Mouse (Mus musculus): ENCODE measurements around the gene S100a6. TPM values are rescaled to one million over a fixed set of nuclear protein-coding genes. Genes with fewer than 3 reads are reported as not detected.

Gene S100a6
- polyA plus RNA-seq, 1 experiment from 2014 or later = 48.9 TPM

- H3K9ac ChIP-seq = no peak overlapping the region
- 54% methylated on average over 8 of the region's 8 CpGs for WGBS
- ATAC-seq (replicated peaks; ENCODE audit: insufficient number of reproducible peaks, insufficient read depth, low FRiP score, low read depth) = no peak
- H3K4me2 ChIP-seq = no peak overlapping the region
- H3K4me3 ChIP-seq = no peak overlapping the region
- H3K27ac ChIP-seq = no peak overlapping the region
- no peaks in the 10 kb centered on the region for H3K36me3 ChIP-seq
- H3K27me3 ChIP-seq = no peaks in the 10 kb centered on the region
- H3K9me3 ChIP-seq (replicated peaks) = no peaks in the 10 kb centered on the region
- H3K4me1 ChIP-seq (replicated peaks) = peaks cover 29% of the 10 kb centered on the region
Measured at GRCm38 (mm10) chr3:90600458-90601195, 12.1 kb upstream of the S100a6 start.

GRCm38 (mm10) chr3:90601486-90602110 is 11.1 kb upstream of the S100a6 start, which contains the start of gene Gm42674:
Gene Gm42674 (plus strand): TSS chr3:90601904.
- H3K27ac ChIP-seq = no peak within 1 kb of the TSS
- H3K9me3 ChIP-seq (replicated peaks) = no peaks in the 10 kb centered on the region
- no peaks in the 10 kb centered on the region for H3K27me3 ChIP-seq
- peaks cover 29% of the 10 kb centered on the region for H3K4me1 ChIP-seq (replicated peaks)
- no peak within 1 kb of the TSS for H3K9ac ChIP-seq
- no peak for ATAC-seq (replicated peaks; ENCODE audit: insufficient number of reproducible peaks, insufficient read depth, low FRiP score, low read depth)
- H3K4me2 ChIP-seq = no peak within 1 kb of the TSS
- 69% methylated on average over 11 of the region's 11 CpGs for WGBS
- no peaks in the 10 kb centered on the region for H3K36me3 ChIP-seq
- H3K4me3 ChIP-seq = no peak within 1 kb of the TSS

GRCm38 (mm10) chr3:90603623-90604022 is 9.1 kb upstream of the S100a6 start, which contains the start of gene S100a4:
Gene S100a4 (plus strand): TSS chr3:90603771.
- Histone ChIP-seq H3K4me3 (no peak within 1 kb of the TSS), H3K4me2 (no peak within 1 kb of the TSS), H3K9ac (no peak within 1 kb of the TSS), H3K27me3 (no peaks in the 10 kb centered on the region), H3K9me3 (replicated peaks) (no peaks in the 10 kb centered on the region), H3K4me1 (replicated peaks) (peaks cover 29% of the 10 kb centered on the region), H3K27ac (peak within 1 kb of the TSS; percentile 35), H3K36me3 (no peaks in the 10 kb centered on the region)
- no peak; the same call in 1 of the 2 replicates for ATAC-seq (replicated peaks; ENCODE audit: insufficient number of reproducible peaks, insufficient read depth, low FRiP score, low read depth)
- 34% methylated on average over 3 of the region's 3 CpGs for WGBS

- Histone ChIP-seq H3K4me1 (replicated peaks) (peaks cover 27% of the 10 kb centered on the region), H3K4me3 (no peak overlapping the region), H3K27ac (peak overlapping the region; percentile 35), H3K9ac (no peak overlapping the region), H3K4me2 (no peak overlapping the region), H3K9me3 (replicated peaks) (no peaks in the 10 kb centered on the region), H3K36me3 (no peaks in the 10 kb centered on the region), H3K27me3 (no peaks in the 10 kb centered on the region)
- peak; percentile 43; the same call in 1 of the 2 replicates for ATAC-seq (replicated peaks; ENCODE audit: insufficient number of reproducible peaks, insufficient read depth, low FRiP score, low read depth)
- 28% methylated on average over 4 of the region's 4 CpGs for WGBS
Measured at GRCm38 (mm10) chr3:90604416-90604815, 8.3 kb upstream of the S100a6 start.

GRCm38 (mm10) chr3:90605049-90605448 is 7.6 kb upstream of the S100a6 start:
- 78% methylated on average over 3 of the region's 3 CpGs for WGBS
- Histone ChIP-seq H3K36me3 (no peaks in the 10 kb centered on the region), H3K4me2 (no peak overlapping the region), H3K4me3 (no peak overlapping the region), H3K27me3 (no peaks in the 10 kb centered on the region), H3K9me3 (replicated peaks) (no peaks in the 10 kb centered on the region), H3K4me1 (replicated peaks) (peaks cover 24% of the 10 kb centered on the region), H3K9ac (no peak overlapping the region), H3K27ac (peak overlapping the region; percentile 35)
- ATAC-seq (replicated peaks; ENCODE audit: insufficient number of reproducible peaks, insufficient read depth, low FRiP score, low read depth) = no peak

- Histone ChIP-seq H3K27ac (no peak overlapping the region), H3K9me3 (replicated peaks) (no peaks in the 10 kb centered on the region), H3K27me3 (no peaks in the 10 kb centered on the region), H3K36me3 (no peaks in the 10 kb centered on the region), H3K4me1 (replicated peaks) (peaks cover 20% of the 10 kb centered on the region), H3K9ac (no peak overlapping the region), H3K4me2 (no peak overlapping the region), H3K4me3 (no peak overlapping the region)
- ATAC-seq (replicated peaks; ENCODE audit: insufficient number of reproducible peaks, insufficient read depth, low FRiP score, low read depth) = no peak
- 62% methylated on average over 2 of the region's 2 CpGs for WGBS
Measured at GRCm38 (mm10) chr3:90605736-90606135, 6.9 kb upstream of the S100a6 start.

GRCm38 (mm10) chr3:90606185-90606584 is 6.5 kb upstream of the S100a6 start:
- ATAC-seq (replicated peaks; ENCODE audit: insufficient number of reproducible peaks, insufficient read depth, low FRiP score, low read depth) = no peak
- 84% methylated on average over 6 of the region's 6 CpGs for WGBS
- H3K36me3 ChIP-seq = no peaks in the 10 kb centered on the region
- H3K4me2 ChIP-seq = no peak overlapping the region
- no peaks in the 10 kb centered on the region for H3K9me3 ChIP-seq (replicated peaks)
- peaks cover 18% of the 10 kb centered on the region for H3K4me1 ChIP-seq (replicated peaks)
- no peaks in the 10 kb centered on the region for H3K27me3 ChIP-seq
- H3K27ac ChIP-seq = no peak overlapping the region
- no peak overlapping the region for H3K4me3 ChIP-seq
- no peak overlapping the region for H3K9ac ChIP-seq

- Histone ChIP-seq H3K4me3 (no peak overlapping the region), H3K9ac (no peak overlapping the region), H3K27me3 (no peaks in the 10 kb centered on the region), H3K4me1 (replicated peaks) (peaks cover 18% of the 10 kb centered on the region), H3K27ac (no peak overlapping the region), H3K36me3 (no peaks in the 10 kb centered on the region), H3K9me3 (replicated peaks) (no peaks in the 10 kb centered on the region), H3K4me2 (no peak overlapping the region)
- 75% methylated on average over 3 of the region's 3 CpGs for WGBS
- no peak for ATAC-seq (replicated peaks; ENCODE audit: insufficient number of reproducible peaks, insufficient read depth, low FRiP score, low read depth)
Measured at GRCm38 (mm10) chr3:90607361-90607760, 5.3 kb upstream of the S100a6 start.

GRCm38 (mm10) chr3:90608223-90608622 is 4.5 kb upstream of the S100a6 start, which contains the start of gene S100a5:
Gene S100a5 (plus strand): TSS chr3:90608523.
- H3K9ac ChIP-seq = no peak within 1 kb of the TSS
- no peaks in the 10 kb centered on the region for H3K36me3 ChIP-seq
- peaks cover 25% of the 10 kb centered on the region for H3K4me1 ChIP-seq (replicated peaks)
- 58% methylated on average over 3 of the region's 3 CpGs for WGBS
- no peak within 1 kb of the TSS for H3K4me2 ChIP-seq
- ATAC-seq (replicated peaks; ENCODE audit: insufficient number of reproducible peaks, insufficient read depth, low FRiP score, low read depth) = no peak
- no peaks in the 10 kb centered on the region for H3K27me3 ChIP-seq
- no peaks in the 10 kb centered on the region for H3K9me3 ChIP-seq (replicated peaks)
- no peak within 1 kb of the TSS for H3K27ac ChIP-seq
- H3K4me3 ChIP-seq = no peak within 1 kb of the TSS

GRCm38 (mm10) chr3:90609102-90609501 is 3.6 kb upstream of the S100a6 start:
- no peak overlapping the region for H3K9ac ChIP-seq
- H3K27me3 ChIP-seq = no peaks in the 10 kb centered on the region
- ATAC-seq (replicated peaks; ENCODE audit: insufficient number of reproducible peaks, insufficient read depth, low FRiP score, low read depth) = no peak
- no peaks in the 10 kb centered on the region for H3K36me3 ChIP-seq
- no peaks in the 10 kb centered on the region for H3K9me3 ChIP-seq (replicated peaks)
- no peak overlapping the region for H3K4me3 ChIP-seq
- H3K27ac ChIP-seq = no peak overlapping the region
- H3K4me2 ChIP-seq = no peak overlapping the region
- peaks cover 17% of the 10 kb centered on the region for H3K4me1 ChIP-seq (replicated peaks)

- H3K9ac ChIP-seq = no peak overlapping the region
- H3K27me3 ChIP-seq = no peaks in the 10 kb centered on the region
- no peak overlapping the region for H3K4me2 ChIP-seq
- no peaks in the 10 kb centered on the region for H3K36me3 ChIP-seq
- no peak for ATAC-seq (replicated peaks; ENCODE audit: insufficient number of reproducible peaks, insufficient read depth, low FRiP score, low read depth)
- H3K27ac ChIP-seq = no peak overlapping the region
- H3K4me3 ChIP-seq = no peak overlapping the region
- no peaks in the 10 kb centered on the region for H3K9me3 ChIP-seq (replicated peaks)
- H3K4me1 ChIP-seq (replicated peaks) = peaks cover 20% of the 10 kb centered on the region
- WGBS = 77% methylated on average over 3 of the region's 3 CpGs
Measured at GRCm38 (mm10) chr3:90611494-90611893, 1.2 kb upstream of the S100a6 start.

GRCm38 (mm10) chr3:90612061-90612460 is 621 bp upstream of the S100a6 start:
- Histone ChIP-seq H3K4me1 (replicated peaks) (peaks cover 20% of the 10 kb centered on the region), H3K36me3 (no peaks in the 10 kb centered on the region), H3K27ac (no peak overlapping the region), H3K9ac (no peak overlapping the region), H3K4me3 (no peak overlapping the region), H3K27me3 (no peaks in the 10 kb centered on the region), H3K4me2 (no peak overlapping the region), H3K9me3 (replicated peaks) (no peaks in the 10 kb centered on the region)
- 58% methylated on average over 4 of the region's 4 CpGs for WGBS
- ATAC-seq (replicated peaks; ENCODE audit: insufficient number of reproducible peaks, insufficient read depth, low FRiP score, low read depth) = no peak
